Mouse (Mus musculus): ENCODE results near the gene Auh. TPM values are rescaled to one million over a fixed set of nuclear protein-coding genes. Genes with fewer than 3 reads are reported as not detected.

Auh gene
- total and polyA plus RNA-seq, 3 experiments = 14.7 to 19.5 TPM; not detected in 1

- Histone ChIP-seq H3K4me1 (ENCODE audit: control insufficient read depth in 1 of 2, insufficient read depth in 2 of 2, low read length in 2 of 2) (no peaks in the 10 kb centered on the region; a peak in 1 of 4 replicates), H3K79me2 (ENCODE audit: control insufficient read depth, insufficient read depth, low read length, poor library complexity) (no peaks in the 10 kb centered on the region), H3K36me3 (ENCODE audit: control insufficient read depth in 1 of 2, insufficient read depth in 2 of 2, low read length in 2 of 2) (no peaks in the 10 kb centered on the region), H3K27ac (ENCODE audit: control insufficient read depth, low read depth, low read length) (no peak overlapping the region), H3K4me3 (ENCODE audit: control insufficient read depth in 1 of 2, insufficient read depth in 1 of 2, low read depth in 2 of 2, low read length in 2 of 2) (no peak overlapping the region), H3K9me3 (replicated peaks; ENCODE audit: insufficient read depth, low read length) (no peaks in the 10 kb centered on the region), H3K27me3 (ENCODE audit: control insufficient read depth in 1 of 2, insufficient read depth in 2 of 2, low read length in 2 of 2) (no peaks in the 10 kb centered on the region), H3K9ac (ENCODE audit: control insufficient read depth, low read depth, low read length, poor library complexity, severe bottlenecking) (no peak overlapping the region)
- no peak for DNase-seq (ENCODE audit: low read depth, low spot score)
- TF ChIP-seq ZKSCAN1 (IDR thresholded peaks at IDR 0.05; ENCODE audit: low read depth, low read length) (no peak), CHD2 (IDR thresholded peaks at IDR 0.05; ENCODE audit: low read length) (no peak), ZMIZ1 (IDR thresholded peaks at IDR 0.05; ENCODE audit: low read depth, low read length) (no peak), JUND (IDR thresholded peaks at IDR 0.05; ENCODE audit: low read depth, low read length) (no peak), USF2 (IDR thresholded peaks at IDR 0.05; ENCODE audit: borderline replicate concordance in 1 of 2, insufficient read depth in 1 of 2, low read depth in 1 of 2, low read length in 2 of 2) (no peak), GABPA (IDR thresholded peaks at IDR 0.05; ENCODE audit: low read depth, low read length) (no peak), HCFC1 (IDR thresholded peaks at IDR 0.05; ENCODE audit: low read depth, low read length) (no peak), SIN3A (IDR thresholded peaks at IDR 0.05; ENCODE audit: low read length) (no peak), TBP (IDR thresholded peaks at IDR 0.05; ENCODE audit: low read depth, low read length) (no peak), MXI1 (IDR thresholded peaks at IDR 0.05; ENCODE audit: low read depth, low read length) (no peak), BHLHE40 (IDR thresholded peaks at IDR 0.05; ENCODE audit: borderline replicate concordance, low read depth, low read length) (no peak)
Measured at GRCm38 (mm10) chr13:52974676-52975075, 45.2 kb upstream of the Auh start.

GRCm38 (mm10) chr13:52973427-52973826 is 43.9 kb upstream of the Auh start:
- no peaks in the 10 kb centered on the region for H3K79me2 ChIP-seq (ENCODE audit: control insufficient read depth, insufficient read depth, low read length, poor library complexity)
- H3K4me1 ChIP-seq (ENCODE audit: control insufficient read depth in 1 of 2, insufficient read depth in 2 of 2, low read length in 2 of 2) = no peaks in the 10 kb centered on the region; a peak in 1 of 4 replicates
- TF ChIP-seq ZNF384 (IDR thresholded peaks at IDR 0.05; ENCODE audit: low read depth, low read length) (no peak), MEF2A (IDR thresholded peaks at IDR 0.05; ENCODE audit: extremely low read depth, insufficient replicate concordance, low read depth, low read length, poor library complexity, severe bottlenecking) (no peak), NRF1 (IDR thresholded peaks at IDR 0.05; ENCODE audit: insufficient read depth, low read depth, low read length, poor library complexity, severe bottlenecking) (no peak), POLR2AphosphoS5 (IDR thresholded peaks at IDR 0.05; ENCODE audit: borderline replicate concordance, low read depth, low read length) (no peak), MYB (IDR thresholded peaks at IDR 0.05; ENCODE audit: low read depth, low read length) (no peak), NELFE (IDR thresholded peaks at IDR 0.05; ENCODE audit: low read depth, low read length) (no peak)

More at GRCm38 (mm10) chr13:52973427-52973826, 43.9 kb upstream of the Auh start:
- Histone ChIP-seq H3K27ac (ENCODE audit: control insufficient read depth, low read depth, low read length) (no peak overlapping the region), H3K9me3 (replicated peaks; ENCODE audit: insufficient read depth, low read length) (no peaks in the 10 kb centered on the region), H3K4me3 (ENCODE audit: control insufficient read depth in 1 of 2, insufficient read depth in 1 of 2, low read depth in 2 of 2, low read length in 2 of 2) (no peak overlapping the region), H3K9ac (ENCODE audit: control insufficient read depth, low read depth, low read length, poor library complexity, severe bottlenecking) (no peak overlapping the region), H3K27me3 (ENCODE audit: control insufficient read depth in 1 of 2, insufficient read depth in 2 of 2, low read length in 2 of 2) (no peaks in the 10 kb centered on the region), H3K36me3 (ENCODE audit: control insufficient read depth in 1 of 2, insufficient read depth in 2 of 2, low read length in 2 of 2) (no peaks in the 10 kb centered on the region)
- DNase-seq (ENCODE audit: low read depth, low spot score) = no peak
